Mouse (Mus musculus) regulatory T cell (primary cell): ENCODE data around the gene Fut9.

ENCODE experiments used
- in situ Hi-C: fragments of 300-600 bp; cut with MboI, MseI; formaldehyde crosslinking; loops from one replicate; pipeline ENCODE4 v1.15.1; 2025; ENCODE audit warnings: high pct_unique_total_duplicates

Gene Fut9

GRCm38 (mm10) chr4:25647593-25647992 lies 152.5 kb downstream of the Fut9 start:
- in situ Hi-C loops: no loop called here

DNA sequence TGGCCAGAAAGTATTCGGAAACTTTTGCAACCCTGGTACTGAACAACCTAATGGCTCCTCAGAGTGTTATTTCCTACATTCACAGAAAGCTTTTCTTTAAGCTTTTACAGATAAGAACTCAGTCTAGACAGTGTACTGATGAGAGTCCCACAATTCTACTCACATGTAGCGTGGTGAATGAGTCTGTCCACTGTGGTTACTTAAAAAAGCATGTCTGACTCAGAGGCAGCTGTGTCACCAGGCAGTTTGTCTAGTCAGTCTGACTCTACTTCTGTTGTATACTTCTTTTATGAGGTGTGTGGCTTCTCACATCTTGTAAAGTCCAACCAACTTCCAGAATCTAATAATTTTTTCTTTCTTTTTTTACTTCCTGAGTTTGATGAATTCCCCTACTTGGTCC lies 154.5 kb downstream of the Fut9 start:
- in situ Hi-C loops: no loop called here

- in situ Hi-C loops: no loop called here
Observed at GRCm38 (mm10) chr4:25641993-25642392, 158.1 kb downstream of the Fut9 start.

DNA sequence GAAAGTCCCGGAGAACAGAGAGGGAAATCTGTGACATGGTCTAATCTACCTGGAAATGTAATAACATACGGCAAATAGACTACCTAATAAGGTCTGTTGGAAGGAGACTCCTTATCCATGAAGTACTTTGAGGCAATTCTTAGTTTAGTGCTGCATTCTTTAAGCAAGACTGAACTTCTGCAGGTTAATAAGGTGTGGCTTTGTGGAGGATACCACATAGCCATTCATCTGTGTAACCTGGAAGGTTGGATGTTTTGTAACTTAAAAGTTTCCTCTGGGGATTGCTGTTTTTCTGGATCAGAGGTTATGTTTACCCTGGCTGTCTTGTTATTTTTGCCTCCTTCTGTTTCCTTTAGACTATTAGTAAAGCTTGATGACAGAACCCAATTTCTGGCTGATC lies 166.8 kb downstream of the Fut9 start:
- in situ Hi-C loops: no loop called here

DNA sequence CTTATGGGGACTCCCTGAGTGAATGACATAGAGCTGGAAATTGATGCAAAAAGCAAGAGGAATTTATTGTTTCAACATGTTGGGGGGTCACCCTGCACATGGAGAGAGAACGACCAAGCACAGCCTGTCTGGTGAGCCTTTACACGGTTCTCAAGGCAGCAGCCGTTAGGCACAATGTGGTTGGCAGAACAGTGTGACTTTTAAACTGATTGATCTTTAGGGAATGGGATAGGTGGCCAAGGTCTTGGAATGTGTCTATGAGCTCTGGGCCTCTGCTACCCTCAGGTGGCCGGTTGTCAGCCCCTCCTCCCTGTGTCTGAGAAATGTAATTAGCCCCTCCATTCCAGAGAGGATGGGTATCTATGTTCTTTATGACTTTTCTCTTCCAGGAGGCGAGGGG lies 171.9 kb downstream of the Fut9 start:
- in situ Hi-C loops: no loop called here

DNA sequence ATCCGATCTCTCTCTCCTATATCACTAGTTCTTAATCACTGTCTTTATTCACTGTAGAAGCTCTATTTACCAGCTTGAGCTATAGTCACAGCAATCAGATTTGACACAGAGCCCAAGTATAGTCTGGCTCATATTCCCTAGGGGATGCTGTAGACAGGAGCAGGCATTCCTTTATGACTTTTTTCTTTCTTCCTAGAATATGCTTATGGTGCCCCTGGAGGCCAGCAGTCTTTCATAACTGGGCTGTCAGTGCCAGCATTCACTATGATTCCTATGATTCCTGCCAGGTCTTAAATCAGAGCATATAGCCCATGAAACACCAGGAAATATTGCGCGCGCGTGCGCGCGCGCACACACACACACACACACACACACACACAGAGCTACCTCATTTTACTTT lies 172.6 kb downstream of the Fut9 start:
- in situ Hi-C loops: no loop called here

GRCm38 (mm10) chr4:25627039-25627438 lies 173.0 kb downstream of the Fut9 start:
- in situ Hi-C loops: no loop called here

DNA sequence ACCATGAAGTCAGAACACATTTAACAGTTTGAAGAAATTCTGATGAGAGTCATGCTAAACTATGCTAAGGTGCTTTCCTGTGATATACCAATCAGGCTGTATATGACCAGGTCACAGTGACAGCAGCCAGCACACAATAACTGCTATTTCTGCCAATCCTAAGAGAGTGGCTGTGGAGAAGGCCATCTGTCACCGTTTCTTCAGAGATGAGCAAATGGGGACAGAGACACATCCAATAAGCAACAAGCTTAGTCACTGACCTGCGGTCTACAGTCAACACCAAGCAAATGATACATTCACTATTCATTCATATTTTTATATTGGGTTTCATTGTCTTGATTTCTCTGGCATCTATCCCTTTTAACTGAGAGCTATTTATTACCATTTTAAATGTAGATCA lies 176.9 kb downstream of the Fut9 start:
- in situ Hi-C loops: no loop called here

DNA sequence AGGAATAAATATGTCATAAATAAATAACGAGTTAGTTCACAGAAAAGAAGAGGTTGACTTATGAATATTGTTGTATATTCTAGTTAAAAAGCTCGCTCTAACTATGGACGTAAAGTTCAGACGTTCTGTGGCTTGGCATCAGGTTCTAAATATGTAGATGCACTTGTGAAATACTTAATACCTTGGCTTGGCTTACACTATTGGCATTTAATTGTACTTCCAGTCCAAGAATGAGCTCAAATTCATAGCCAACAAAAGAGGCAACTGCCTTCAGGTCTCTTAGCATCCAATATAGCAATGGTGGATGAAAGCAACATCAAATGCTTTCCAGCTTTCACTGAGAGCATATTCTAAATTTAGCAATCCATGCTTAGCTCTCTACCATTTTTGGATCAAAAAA lies 182.7 kb downstream of the Fut9 start:
- in situ Hi-C loops: no loop called here

- in situ Hi-C loops: no loop called here
Observed at GRCm38 (mm10) chr4:25613426-25613825, 186.6 kb downstream of the Fut9 start.

DNA sequence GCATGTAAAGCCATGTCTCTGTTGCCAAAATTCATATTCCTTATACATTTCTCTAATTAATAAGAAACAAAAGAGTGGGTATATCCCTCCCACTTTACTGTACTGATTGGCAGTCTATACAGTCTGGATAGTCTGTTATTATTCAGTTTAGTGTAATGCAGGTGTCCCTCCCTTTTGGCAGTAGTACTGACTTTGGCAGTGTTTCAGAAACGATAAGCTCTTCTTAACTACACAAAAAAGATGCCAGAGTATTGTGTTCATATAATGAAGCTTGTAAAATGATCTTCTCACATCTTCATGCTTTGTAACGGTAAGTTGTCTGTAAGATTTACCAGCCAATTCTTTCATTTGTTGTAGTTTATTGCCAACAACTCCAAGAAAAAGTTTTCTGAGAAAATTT lies 189.6 kb downstream of the Fut9 start:
- in situ Hi-C loops: no loop called here

DNA sequence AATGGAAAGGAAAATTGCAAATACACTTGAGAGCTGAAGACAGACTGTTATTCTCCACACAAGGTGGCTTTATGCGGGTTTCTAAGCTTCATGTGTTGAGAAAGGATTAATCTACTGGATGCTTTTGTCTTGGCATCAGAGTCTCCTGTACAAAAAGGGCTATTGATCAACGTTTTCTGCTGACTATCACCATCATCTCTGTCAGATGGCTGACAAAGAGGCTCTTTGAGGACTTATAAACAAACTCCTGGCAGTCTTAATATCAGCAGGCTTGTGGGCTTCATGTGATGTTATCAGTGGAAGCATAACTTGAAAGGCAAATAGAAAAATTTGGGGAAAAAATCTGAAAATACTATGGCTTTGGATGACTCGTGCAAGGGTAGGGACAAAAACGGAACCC lies 206.8 kb downstream of the Fut9 start:
- in situ Hi-C loops: no loop called here
